Mouse (Mus musculus) R1 (cell line): ENCODE measurements at regions not wholly inside any gene's neighbourhood (a gene's known extent, or its start where the extent isn't known, plus 50 kb on each side); places are given as distances from the start of the nearest gene placed in this dataset.

ENCODE experiments used
- DNase-seq: peaks from one replicate; pipeline ENCODE4 v3.0.0-alpha.2; 2018; ENCODE audit warnings: low read depth, low spot score

DNA sequence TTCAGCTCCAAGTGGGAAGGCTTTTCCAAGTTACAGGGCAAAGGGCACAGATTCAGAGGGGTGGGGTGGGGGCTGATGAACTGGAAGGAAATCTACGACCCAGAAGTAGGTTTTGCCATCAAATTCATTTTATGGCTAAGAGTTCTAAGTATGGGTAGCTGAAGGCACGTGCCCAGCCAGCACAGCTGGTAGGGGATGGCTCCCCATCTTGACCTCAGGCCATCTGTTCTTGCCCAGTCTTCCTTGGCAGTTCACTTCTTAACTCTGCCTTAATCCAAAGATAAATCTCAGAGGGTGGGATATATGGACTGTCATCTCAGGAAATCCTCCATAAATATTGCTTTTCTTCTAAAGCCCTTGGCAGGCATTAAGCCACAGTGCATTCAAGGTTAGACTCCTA lies 238.3 kb downstream of the H2al1j start:
- no peak for DNase-seq

DNA sequence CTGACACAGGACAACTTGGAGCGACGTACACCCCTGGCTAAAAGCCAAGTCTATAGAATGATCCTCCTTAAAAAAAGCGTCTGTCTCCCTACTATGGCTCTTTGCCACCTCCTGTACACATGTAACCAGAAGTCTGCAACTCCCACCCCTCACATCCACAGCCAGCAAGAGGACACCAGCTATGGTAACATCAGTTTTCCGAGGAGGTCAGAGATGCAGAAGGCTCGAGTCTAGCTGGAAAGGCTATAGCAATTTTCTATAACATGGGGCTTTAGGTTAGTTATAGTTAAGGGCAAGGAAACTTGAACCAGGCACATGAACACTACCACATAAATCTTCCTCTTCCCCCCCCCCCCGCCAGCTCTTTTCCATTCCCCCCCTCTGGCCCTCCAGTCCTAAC lies 240.2 kb downstream of the H2al1j start:
- DNase-seq, result no peak

DNA sequence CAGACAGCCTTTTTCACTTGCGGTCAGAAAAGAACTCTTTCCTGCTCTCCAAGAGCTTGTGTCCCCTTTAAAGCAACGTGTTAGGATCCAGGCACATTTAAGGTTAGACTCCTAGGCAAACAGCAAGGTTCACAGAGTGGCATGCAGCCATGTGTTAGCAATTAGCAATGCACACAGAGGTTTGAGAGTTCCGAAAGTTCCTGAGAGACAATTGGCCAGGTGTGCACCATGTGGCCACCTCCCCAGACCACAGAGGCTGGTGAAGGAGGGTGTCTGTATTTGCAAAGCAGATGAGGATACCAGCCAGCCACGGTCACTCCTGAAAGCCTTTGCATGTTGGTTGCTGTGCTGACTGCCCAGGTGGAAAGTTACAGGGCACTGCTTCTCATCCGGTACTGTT lies 240.6 kb downstream of the H2al1j start:
- DNase-seq, result no peak

DNA sequence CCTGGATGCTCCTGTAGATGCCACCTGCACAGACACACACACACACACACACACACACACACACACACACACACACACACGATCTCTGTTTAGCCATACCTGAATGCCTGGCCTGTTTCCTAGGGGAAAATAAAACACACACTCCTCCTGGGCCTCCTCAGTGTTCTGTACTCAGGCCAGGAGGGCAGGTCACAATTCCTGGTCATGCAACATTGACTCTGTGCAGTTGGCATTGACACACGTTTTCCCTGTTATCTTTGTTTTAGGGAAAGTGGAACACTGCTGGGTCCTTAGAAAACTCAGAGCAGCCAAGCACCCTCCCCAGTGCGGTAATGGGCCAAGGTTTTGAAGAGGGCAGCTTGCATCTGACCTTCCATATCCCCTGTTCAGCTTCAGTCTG lies 246.7 kb downstream of the H2al1j start:
- no peak for DNase-seq

DNA sequence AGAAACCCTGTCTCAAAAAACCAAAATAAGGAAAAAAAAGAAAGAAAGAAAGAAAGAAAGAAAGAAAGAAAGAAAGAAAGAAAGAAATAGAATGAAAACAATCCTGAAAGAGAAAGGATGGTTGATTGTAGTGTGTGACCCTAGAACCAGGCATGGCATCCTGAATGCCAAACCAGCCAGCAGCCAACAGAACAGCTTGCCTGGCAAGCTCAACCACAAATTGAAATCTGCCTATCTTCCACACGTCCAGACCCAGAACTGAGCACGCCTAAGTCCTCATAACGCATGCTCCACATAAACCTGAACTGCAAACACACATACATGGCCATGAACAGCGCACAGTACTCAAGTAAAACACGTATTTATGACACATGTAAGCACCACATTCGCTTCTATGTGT lies 247.9 kb downstream of the H2al1j start:
- no peak for DNase-seq

DNA sequence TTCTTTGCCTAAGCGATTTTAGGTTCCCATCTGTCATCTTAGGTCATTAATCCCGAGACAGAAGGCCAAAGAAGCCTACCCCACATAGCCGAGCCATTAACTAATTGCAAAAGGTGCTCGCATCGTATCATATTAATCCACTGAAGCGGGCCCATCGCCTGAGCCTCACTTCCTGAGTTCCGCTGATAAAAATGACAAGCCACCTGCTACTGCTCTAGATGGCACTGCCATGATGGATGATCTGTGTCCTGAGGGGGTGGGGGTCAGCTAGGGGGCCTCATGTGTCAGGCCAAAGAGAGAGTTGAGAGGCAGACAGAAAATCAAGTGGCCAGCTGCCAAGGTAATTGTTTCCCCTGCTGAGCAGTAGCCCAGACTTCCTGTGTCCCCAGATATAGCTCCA lies 248.7 kb downstream of the H2al1j start:
- no peak for DNase-seq

DNA sequence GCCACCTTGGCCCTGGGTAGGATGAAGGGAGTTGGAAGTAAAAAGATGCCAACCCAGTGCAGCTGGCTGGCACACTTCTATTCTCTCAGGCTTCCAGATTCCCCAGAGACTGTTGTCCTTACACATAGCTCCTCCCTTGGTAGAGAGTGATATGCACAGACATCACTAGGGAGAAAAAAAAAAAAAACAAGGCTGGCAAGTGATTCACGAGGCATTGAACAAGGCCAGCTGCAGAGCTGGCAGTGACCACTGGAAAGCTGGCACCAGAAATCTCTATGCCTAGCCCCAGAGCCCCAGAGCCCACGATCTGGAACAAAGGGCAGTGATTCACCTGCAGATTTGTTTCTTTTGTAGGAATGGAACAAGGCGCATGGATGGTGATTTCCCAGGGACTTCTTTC lies 249.7 kb downstream of the H2al1j start:
- no peak for DNase-seq

DNA sequence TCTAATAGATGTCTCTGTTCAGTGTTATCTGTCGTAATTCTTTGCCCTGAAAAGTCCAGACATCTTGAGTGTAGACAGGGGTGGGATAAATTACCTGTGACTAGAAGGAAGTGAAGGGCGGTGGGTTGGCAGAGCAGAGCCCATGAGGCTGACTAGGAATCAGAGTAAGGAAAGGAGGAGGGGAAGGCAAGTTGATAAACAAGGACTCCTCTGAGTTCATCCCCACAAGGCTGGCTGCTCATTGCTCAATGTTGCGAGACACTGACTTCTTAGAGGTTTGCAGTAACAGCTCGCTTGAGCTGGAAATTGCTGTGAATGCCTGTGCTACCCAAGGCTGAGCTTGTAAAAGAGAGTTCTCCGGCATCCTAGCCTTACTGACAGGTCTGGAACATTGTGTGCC lies 257.7 kb downstream of the H2al1j start:
- DNase-seq, result no peak

DNA sequence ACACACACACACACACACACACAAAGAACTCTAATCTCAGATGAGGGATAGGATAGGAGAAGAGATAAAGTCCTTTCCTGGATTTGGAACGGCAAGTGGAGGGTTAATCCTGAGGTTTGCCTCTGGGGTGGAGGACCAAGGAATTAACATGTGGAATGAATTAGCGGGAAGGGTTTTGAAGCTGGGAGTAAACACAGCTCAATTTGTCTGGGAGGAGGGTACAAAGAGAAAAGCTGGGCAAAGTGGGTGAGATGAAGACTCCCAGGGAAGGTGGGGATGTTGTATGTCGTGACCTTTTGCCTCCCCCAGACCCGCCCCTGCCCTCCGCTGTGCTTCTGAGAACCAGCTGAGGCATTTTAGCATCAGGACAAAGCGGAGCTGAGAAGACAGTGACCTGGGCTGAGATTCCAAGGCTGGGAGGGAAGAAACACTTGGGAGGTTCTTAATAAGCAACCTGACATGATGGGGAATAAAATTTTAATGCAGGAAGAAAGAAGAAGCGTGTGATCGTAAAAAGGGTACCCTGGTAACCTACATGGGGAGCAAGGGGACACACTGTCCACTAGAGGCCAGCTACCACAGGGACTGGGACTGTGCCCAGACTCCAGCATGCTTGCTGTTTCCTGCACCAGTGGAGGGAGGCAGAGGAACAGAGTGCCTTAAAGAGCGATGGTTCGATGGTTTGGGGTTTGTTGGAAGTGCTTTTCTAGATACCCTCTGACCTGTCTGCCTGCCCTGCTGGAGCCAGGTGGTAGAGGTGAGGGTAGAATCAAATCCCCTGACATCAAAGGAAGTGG lies 264.0 kb downstream of the H2al1j start:
- peak; percentile 2 for DNase-seq

DNA sequence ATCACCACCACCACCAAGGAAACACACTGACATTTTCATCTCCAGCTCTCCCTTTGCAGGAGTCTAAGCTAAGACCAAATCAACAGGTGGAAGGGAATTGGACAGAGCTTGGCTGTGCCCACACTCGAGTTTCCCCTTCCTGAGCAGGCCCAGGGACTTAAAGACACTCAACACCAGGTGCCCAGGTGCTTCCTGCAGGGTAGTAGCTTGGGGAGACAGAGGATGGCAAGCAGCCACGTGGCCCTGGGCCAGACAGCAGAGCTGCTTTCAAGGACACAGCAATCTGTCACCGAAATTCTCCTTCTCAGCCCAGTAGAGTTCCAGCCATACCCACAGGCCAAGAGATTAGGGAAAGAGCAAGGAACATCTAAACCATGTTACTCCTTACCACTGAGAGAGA lies 266.9 kb downstream of the H2al1j start:
- no peak for DNase-seq

DNA sequence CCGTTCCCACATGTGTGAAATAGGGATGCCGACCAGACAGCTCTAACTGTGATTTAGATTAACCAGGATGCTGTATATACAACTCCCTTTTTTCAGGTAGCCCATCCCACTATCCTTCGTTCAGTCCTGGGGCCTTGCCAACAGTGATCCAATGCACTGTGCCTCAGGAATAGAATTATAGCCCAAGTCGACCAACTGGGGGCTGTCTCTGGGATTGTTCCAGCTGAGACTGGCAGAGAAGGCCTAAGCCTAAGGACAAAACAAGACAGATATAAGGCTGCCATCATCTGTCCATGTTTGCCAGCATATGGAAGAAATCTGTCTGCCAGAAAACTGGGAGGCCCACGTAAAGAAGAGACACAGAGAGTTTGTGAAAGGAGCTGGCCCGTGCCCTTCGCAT lies 269.9 kb downstream of the H2al1j start:
- no peak for DNase-seq

DNA sequence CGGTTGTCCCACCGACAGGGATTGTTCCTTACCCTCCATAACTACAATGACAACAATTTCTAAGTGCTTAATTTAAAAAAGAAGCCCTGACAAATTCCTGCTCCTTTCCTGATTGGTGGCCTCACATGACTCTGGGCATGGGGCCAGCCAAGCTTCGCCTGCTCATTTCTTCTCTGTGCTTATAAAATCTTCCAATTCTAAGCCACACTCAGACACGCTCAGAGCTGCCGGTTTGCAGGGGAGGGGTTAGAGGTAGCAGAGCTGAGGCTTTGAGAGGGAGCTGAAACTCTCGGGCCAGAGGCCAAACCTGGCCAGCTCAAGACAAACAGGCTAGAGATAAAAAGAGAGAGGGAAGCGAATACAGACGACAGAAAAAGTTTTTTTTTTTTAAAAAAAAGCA lies 286.6 kb downstream of the H2al1j start:
- no peak for DNase-seq

DNA sequence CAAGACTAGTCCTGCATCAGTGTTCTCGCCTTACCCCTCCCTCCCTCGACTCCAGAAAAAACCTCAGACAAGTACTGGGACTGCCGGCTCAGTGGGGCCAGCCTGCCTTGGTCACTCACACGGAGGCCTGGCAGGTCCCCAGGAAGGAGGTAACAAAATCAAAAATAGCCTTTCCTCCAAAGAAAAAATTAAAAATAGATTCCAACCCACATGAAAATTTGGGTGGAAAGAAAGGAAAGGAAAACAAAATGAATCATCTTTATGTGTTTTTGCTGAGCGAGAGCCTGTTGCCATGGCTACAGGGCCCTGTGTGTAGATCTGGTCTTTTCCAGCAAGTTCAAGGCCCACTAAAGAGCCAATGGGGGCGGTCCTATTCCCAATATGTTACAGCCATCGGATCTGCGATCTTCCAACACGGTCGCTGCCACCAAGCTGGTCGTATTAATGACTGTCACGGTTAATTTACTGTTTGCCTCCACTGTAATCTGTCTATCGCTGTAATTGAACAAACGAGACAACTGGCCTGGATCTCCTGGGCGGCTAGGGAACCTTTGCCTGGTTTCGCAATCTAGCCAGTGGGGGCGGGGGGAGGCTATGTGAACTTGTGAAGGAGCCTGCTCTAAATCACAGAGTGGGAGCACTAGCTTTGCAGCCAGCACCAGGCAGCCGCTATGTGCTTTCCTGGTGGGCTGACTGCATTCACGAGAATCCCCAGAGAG lies 293.6 kb downstream of the H2al1j start:
- peak; percentile 24 for DNase-seq

DNA sequence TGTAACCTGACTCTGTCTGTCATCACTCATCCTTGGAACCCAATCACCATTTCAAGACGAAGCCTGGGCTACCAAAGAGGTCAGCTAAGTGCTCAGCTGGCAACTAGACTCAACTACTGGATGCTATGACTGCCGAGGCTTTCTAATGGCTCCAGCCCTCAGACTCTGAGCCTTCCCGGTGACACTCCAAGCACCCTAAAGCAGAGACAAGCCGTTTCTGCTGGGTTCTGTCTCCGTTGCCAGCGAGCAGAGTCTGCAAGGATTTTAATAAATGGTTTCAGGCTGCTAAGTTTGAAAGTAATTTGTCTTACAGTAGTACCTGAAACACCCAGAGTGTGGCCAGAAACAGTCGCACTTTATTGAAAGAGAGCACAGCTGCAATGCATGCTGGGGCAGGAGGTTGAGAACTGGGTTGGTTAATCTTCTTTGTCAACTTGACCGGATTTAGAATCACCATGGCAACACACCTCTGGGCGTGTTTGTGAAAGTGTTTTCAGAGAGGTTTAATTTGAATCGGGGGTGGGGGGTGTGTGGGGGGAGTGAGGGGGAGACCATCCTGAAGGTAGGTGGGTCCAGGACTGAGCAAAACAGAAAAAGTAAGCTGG lies 298.8 kb downstream of the H2al1j start:
- peak; percentile 33 for DNase-seq

DNA sequence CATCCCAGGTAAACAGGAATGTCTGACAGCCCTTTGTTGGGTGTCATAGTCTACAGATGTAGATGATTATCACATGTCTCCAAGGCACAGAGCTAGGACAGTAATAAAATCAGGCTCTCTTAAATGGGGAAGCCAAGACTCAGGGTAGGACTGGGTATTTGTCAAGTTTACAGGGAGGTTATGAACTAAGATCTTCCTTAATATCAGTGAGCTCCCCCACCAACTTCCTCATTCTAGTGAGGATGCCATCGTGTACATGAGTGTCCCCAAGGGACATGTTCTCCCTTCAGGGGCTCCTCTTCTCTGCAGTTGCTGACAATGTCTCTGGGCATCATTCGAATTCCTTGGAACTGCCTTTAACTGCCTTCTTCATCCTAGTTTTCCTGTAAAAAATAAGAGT lies 301.7 kb downstream of the H2al1j start:
- no peak for DNase-seq

DNA sequence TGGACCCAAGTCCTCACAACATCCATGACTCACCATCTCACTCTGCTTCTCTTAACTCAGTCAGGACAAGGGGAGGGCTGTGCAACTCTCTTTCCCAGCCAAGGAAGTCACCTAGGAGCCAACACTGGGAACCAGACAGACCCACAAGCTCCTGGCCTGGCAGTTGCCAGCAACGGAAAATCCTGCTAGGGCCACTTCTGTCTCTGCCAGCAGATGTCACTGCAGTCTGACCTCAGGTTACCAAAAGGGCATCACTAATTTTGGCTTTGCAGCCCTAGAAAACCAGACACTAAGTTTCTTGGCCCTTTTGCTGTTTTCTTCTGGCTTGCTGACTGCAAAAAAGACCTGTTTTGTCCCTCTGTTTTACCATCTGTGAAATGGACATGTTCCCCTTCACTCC lies 302.3 kb downstream of the H2al1j start:
- DNase-seq, result no peak

DNA sequence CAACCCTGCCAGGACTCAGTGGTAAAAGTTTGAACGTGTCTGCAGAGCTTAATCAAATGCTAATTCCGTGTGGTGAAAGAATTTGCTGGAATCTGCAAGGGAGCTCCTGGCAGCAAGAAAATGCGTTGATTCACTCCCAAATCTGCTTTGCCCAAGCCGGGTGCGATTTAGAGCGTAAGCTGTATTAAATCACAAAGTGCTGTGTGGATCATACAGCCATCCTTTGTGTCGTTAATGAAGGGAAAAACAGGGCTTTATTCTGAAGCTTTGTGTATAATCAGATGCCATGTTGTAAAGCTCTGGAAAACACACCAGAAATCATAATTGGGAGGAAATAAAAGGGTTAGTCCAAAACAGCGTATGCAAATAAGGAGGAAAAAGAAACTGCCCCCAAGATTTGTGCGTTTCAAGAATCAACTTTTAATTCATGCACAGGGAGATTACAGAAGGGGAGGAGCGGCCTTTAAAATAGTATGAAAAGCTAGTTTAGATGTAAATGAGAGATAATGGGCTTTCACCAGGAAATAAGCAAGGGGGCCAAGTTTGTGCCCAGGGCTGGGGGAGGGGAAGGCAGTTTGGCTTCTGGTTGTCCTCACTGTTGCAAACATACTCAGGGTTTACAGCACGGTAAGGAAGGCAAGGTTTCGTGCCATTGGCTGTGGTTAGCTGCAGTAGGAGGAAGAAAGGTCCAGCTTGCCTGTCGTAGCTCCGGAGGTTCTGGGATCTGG lies 303.7 kb downstream of the H2al1j start:
- no peak for DNase-seq

DNA sequence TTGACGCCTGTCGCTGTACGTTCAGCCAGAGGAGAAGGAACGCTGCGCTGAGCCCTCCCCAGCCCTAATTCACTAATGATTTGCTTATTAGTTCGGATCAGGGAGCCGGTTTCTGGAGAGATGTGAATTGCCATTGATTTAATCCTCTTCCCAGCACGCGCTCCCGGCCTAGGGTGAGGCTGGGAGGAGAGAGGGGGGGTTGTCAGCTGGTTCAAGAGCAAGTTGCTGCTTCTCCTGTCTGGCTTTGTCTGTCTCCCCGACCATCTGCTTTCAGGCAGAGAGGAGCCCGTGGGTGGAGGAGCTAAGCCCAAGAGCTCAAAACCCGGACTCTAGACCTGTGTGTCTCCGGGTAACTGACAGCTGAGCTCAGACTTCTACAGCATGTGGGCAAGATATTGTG lies 304.4 kb downstream of the H2al1j start:
- no peak for DNase-seq

DNA sequence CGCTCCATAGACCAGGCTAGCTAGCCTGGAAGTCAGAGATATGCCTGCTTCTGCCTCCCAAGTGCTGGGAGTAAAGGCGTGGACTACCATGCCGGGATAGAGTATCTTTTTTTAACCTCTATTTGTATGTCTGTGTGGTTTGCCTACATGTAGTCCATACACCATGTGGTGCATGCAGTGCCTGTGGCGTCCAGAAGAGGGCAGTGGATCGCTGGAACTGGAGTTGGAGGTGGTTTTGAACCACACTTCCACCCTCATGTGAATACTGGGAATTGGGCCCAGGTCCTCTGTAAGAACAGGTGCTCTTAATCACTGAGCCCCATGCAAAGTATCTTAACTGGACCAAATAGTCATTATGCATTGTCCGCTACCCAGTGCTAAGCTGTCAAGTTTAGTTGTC lies 306.2 kb downstream of the H2al1j start:
- peak; percentile 36 for DNase-seq

DNA sequence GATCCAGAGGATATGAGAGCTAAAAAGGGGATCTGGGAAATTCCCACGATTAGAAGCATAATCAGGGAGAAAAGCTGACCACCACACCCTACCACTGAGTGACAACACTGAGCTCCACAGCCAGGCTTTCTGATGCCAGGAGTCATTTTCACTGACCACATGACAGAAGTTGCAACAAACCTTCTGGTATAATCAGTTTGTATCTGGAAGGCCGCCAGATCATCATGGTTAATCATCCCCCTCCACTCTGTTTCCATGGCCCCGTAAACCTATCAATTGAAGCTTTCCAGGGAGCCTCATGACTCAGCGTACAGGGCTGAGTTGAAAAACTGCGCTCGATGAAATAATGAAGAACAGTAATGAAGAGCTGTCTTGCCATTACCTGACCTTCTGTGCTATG lies 316.9 kb downstream of the H2al1j start:
- DNase-seq, result no peak

DNA sequence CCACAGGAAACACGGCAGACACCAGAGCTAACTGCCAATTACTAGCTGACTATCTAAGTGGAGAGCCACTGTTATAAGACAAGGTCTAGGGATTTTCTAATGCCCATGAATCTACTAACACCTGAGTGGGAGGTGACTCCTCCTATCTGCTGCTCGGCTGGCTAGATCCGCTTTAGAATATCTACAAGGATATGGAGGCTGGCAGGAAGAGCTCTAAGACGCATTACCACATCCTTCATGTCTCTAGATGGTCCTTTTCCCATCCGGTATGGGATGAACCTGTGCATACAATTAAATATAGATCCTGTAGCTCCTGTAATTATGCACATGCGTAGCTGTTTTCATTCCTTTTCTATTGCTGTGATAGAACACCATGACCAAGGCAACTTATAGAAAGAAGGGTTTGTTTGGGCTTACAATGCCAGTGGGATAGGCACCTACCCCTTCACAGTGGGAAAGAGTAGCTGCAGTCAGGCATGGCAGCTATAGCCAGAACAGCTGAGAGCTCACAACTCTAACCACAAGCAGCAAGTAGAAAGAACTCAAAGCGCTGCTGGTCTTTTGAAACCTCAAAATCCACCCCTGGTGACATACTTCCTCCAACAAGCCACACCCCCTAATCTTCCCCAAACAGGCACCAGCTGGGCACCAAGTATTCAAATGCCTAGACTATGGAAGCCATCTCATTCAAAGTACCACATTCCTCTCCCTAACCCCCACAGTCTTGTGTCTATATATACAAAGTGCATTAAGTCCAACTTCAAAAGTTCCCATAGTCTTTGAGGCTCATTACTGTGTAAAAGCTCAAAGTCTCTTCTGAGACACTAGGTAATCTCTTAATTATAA lies 319.3 kb downstream of the H2al1j start:
- no peak for DNase-seq

DNA sequence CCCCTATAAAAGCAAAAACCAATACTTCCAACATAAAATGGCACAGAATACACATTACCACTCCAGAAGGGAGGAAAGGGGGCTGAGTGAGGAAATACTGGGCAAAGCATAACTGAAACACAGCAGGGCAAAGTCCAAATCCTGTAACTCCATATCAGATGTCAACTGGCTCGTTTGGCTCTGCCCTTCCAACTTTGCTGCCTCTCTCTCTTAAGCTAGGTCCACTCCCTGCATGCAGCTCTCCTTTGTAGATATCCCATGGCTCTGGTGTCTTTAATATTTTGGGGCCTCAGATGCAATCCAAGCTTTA lies 319.9 kb downstream of the H2al1j start:
- no peak for DNase-seq
